Mouse (Mus musculus) intestine, embryonic 16.5 days (tissue): ENCODE results near the gene Tef. TPM values are rescaled to one million over a fixed set of nuclear protein-coding genes. Genes with fewer than 3 reads are reported as not detected.

Experiments used
- ATAC-seq: fragments of 200-750 bp; cut with Nextera tagmentation; 2 replicates; pipeline ENCODE4 v1.8.0; 2017; ENCODE audit warnings: moderate TSS enrichment, moderate library complexity
- H3K27ac ChIP-seq: fragments of 300-500 bp; sonication (generic); 2 replicates; pipeline ENCODE4 v1.5.1; 2014; ENCODE audit warnings: mild to moderate bottlenecking, low read length
- H3K27me3 ChIP-seq: fragments of 300-500 bp; sonication (generic); replicated peaks from 2 replicates; pipeline ENCODE4 v1.6.1; 2014; ENCODE audit warnings: low read length, control low read depth, mixed read lengths; ENCODE audit not compliant: control insufficient read depth, insufficient read depth
- H3K36me3 ChIP-seq: fragments of 300-500 bp; sonication (generic); 2 replicates; pipeline ENCODE4 v1.6.1; 2014; ENCODE audit warnings: low read length, control low read depth; ENCODE audit not compliant: control insufficient read depth, insufficient read depth
- H3K4me1 ChIP-seq: fragments of 300-500 bp; sonication (generic); 2 replicates; pipeline ENCODE4 v1.6.1; 2014; ENCODE audit warnings: low read length, control low read depth, mixed read lengths; ENCODE audit not compliant: control insufficient read depth, insufficient read depth
- H3K4me2 ChIP-seq: fragments of 300-500 bp; sonication (generic); 2 replicates; pipeline ENCODE4 v1.6.1; 2014; ENCODE audit warnings: low read depth, low read length, control low read depth
- H3K4me3 ChIP-seq: fragments of 300-500 bp; sonication (generic); 2 replicates; pipeline ENCODE4 v1.5.1; 2014; ENCODE audit warnings: mild to moderate bottlenecking, low read length
- H3K9ac ChIP-seq: fragments of 300-500 bp; sonication (generic); 2 replicates; pipeline ENCODE4 v1.6.1; 2014; ENCODE audit warnings: low read depth, low read length
- H3K9me3 ChIP-seq: fragments of 300-500 bp; sonication (generic); 2 replicates; pipeline ENCODE4 v1.6.1; 2016; ENCODE audit warnings: low read length, control low read depth; ENCODE audit not compliant: control insufficient read depth
- WGBS: fragments of 180-500 bp; shearing (Covaris S2); extraction: QIAGEN DNeasy Blood & Tissue Kit; methylation state at CpG from one replicate; pipeline ENCODE4 v1.1.7; 2014; 5-methylcytosine and 5-hydroxymethylcytosine counted together
- polyA plus RNA-seq: library from polyadenylated mRNA; unstranded; fragments of >200 nt; fragmentation: Nextera tagmentation; extraction: Ambion mirVana; gene quantifications from 2 replicates; pipeline ENCODE4 v1.2.1, GENCODE M21; 2015

Gene Tef
- polyA plus RNA-seq, 1 experiment from 2014 or later, result 12.5 TPM

DNA sequence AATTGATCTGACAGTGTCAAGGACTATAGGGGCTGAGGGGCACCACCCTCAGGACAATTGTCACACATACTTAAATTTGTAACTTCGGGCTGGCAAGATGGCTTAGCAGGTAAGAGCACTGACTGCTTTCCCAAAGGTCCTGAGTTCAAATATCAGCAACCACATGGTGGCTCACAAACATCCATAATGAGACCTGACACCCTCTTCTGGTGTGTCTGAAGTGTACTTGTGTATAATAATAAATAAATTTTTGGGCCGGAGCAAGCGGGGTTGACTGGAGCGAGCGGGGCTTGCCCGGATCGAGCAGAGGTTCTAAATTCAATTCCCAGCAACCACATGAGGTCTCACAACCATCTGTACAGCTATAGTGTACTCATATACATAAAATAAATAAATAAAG is 38.1 kb downstream of the Tef start:
- Histone ChIP-seq H3K4me1 (peaks cover 27% of the 10 kb centered on the region), H3K9ac (no peak overlapping the region), H3K27ac (no peak overlapping the region), H3K4me2 (no peak overlapping the region), H3K9me3 (no peaks in the 10 kb centered on the region), H3K4me3 (no peak overlapping the region), H3K27me3 (no peaks in the 10 kb centered on the region), H3K36me3 (no peaks in the 10 kb centered on the region)
- ATAC-seq, result no peak
- 88% methylated on average over 7 of the region's 7 CpGs for WGBS

DNA sequence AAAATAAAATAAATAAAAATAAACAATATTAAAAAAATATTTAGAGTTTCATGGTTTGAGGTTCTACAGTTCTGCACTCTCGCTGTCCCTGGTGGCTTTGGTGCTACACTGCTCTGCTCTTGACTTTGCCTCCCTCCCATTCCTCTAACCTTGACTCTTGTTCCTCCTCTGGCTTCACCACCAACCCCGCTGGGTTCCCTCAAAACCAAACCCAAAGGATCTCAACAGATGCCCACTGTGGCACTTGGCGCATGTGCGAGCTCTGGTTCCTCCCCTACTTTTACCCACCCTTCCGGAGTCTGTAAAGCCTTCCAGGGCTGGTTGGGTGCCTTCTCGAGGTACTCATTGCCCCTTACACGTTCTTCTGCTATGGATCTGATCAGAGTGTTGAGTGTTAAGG is 40.1 kb downstream of the Tef start:
- Histone ChIP-seq H3K36me3 (no peaks in the 10 kb centered on the region), H3K27ac (no peak overlapping the region), H3K9ac (no peak overlapping the region), H3K4me3 (no peak overlapping the region), H3K4me1 (peaks cover 9% of the 10 kb centered on the region), H3K27me3 (no peaks in the 10 kb centered on the region), H3K9me3 (no peaks in the 10 kb centered on the region), H3K4me2 (no peak overlapping the region)
- WGBS, result 84% methylated on average over 7 of the region's 7 CpGs
- no peak for ATAC-seq

DNA sequence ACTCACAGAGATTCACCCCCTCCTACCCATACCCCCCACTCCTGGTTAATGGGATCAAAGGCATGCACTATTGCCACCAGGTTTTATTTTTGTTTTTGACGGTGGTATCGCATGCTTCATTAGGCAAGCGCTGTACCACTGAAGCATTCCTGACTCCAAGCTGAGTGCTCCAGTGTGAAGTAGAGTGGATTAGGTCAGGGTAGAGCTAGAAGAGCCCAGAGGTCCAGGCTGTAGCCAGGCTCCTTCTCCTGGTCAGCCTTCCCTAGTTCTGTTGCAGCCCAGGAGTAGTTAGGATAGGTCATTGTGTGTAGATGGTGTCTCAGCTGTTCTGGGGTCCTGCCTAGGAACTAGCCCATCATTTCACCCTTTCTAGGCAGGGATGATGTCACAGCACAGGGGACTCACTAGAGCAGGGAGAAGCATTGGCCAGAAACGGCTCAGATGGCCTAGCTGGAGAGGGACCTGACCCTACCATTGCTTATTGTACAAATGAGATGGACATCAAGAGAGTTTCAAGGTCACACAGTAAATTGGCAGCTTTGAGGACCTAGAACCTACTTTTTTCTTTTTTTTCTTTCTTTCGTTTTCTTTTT is 42.9 kb downstream of the Tef start:
- Histone ChIP-seq H3K4me1 (0 out of 2 replicates have a peak, but pooled peaks cover under 1% of the 10 kb centered on the region), H3K27ac (peak overlapping the region; percentile 49), H3K9ac (no peak overlapping the region), H3K27me3 (no peaks in the 10 kb centered on the region), H3K36me3 (peaks cover 4% of the 10 kb centered on the region; the same call in 1 of the 2 replicates), H3K9me3 (no peaks in the 10 kb centered on the region), H3K4me3 (no peak overlapping the region), H3K4me2 (no peak overlapping the region)
- ATAC-seq, result no peak
- 79% methylated on average over 5 of the region's 5 CpGs for WGBS

DNA sequence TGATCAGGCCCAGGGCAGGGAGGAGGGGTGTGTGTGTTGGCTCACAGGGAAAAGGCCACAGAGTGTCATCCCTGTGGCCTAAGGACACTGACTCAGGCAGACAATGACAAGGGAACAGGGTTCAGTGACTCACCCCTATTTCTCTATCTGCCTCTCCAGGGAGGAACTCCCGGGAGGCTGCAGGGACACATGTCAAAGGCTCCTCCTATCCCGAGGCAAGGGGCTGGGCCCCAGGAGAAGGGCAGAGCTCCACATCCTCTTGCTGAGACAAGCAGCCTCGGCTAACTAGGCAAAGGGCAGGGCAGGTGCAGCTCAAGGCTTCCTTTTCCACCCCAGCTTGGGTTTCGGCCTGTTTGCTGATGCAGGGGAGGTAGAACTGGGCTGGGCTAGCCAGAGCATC is 43.5 kb downstream of the Tef start:
- Histone ChIP-seq H3K27ac (peak overlapping the region; percentile 49), H3K4me3 (no peak overlapping the region), H3K27me3 (no peaks in the 10 kb centered on the region), H3K4me2 (no peak overlapping the region), H3K9me3 (no peaks in the 10 kb centered on the region), H3K9ac (no peak overlapping the region), H3K36me3 (peaks cover 5% of the 10 kb centered on the region; the same call in 1 of the 2 replicates), H3K4me1 (no peaks in the 10 kb centered on the region; the same call in 1 of the 2 replicates)
- peak; percentile 93 for ATAC-seq
- WGBS, result 28% methylated on average over 4 of the region's 4 CpGs

DNA sequence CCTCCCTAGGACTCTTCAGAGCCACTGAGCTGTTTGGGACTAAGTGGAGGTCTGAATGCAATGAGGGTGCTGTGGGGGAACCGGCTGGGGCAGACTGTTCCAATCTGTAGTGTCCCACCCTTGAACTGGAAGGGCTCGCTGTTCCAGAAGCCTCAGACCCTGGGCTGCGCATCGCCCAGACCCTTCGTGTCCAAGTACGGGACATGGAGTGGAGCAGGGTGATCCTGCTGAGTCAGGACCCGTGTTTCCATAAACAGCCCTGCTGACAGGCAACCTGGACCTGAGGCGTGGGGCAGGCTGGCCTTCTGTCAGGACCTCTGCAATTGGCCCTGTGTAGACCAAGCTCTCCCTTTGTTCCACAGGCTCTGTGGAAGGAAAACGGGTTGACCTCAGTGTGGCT is 44.5 kb downstream of the Tef start:
- no peaks in the 10 kb centered on the region for H3K27me3 ChIP-seq
- no peak overlapping the region for H3K27ac ChIP-seq
- H3K4me3 ChIP-seq, result no peak overlapping the region
- ATAC-seq, result no peak
- H3K9ac ChIP-seq, result no peak overlapping the region
- 86% methylated on average over 9 of the region's 9 CpGs for WGBS
- peaks cover 13% of the 10 kb centered on the region for H3K36me3 ChIP-seq
- no peaks in the 10 kb centered on the region; the same call in 1 of the 2 replicates for H3K4me1 ChIP-seq
- no peak overlapping the region for H3K4me2 ChIP-seq
- no peaks in the 10 kb centered on the region for H3K9me3 ChIP-seq

DNA sequence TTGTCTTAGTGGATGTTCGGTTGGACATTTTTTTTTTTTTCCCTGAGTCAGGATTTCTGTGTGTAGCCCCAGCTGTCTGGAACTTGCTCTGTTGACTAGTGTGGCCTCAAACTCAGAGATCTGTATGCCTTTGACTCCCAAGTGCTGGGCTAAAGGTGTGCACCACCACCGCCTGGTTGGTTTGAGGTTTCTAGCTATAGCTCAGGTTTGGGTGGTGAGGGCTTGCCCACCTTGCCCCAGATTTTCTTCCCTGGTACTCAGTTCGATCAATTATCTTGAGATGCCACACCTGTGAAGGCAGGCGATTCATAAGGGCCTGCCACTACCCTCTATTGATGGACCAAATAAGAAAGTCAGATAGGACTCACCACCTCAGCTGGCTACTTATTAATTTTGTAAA is 44.9 kb downstream of the Tef start:
- Histone ChIP-seq H3K4me1 (no peaks in the 10 kb centered on the region; the same call in 1 of the 2 replicates), H3K4me2 (no peak overlapping the region), H3K9ac (no peak overlapping the region), H3K9me3 (no peaks in the 10 kb centered on the region), H3K27ac (no peak overlapping the region), H3K36me3 (peaks cover 13% of the 10 kb centered on the region), H3K4me3 (no peak overlapping the region), H3K27me3 (no peaks in the 10 kb centered on the region)
- WGBS, result 91% methylated on average over 4 of the region's 4 CpGs
- ATAC-seq, result no peak

DNA sequence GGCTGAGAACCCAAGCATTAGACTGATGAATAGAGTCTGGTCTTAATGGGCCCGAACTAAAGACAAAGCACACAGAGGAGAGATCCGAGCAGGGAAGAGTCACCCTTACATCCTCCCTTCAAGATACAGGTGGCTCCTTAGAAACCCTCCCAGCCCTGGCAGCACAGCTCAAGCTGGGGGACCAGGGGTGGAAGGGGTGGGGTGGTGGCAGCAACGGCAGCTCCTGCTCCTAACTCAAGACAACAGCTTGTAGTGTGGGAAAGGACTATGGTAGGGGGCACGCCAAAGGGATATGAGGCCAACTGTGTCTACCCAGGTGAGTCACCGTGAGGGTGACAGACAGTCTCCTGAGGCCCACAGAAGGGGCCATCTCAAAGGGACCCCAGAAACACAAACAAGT is 45.6 kb downstream of the Tef start:
- no peak overlapping the region for H3K4me2 ChIP-seq
- H3K4me1 ChIP-seq, result peaks cover under 1% of the 10 kb centered on the region; the same call in 1 of the 2 replicates
- ATAC-seq, result no peak
- H3K4me3 ChIP-seq, result no peak overlapping the region
- 84% methylated on average over 5 of the region's 5 CpGs for WGBS
- H3K36me3 ChIP-seq, result peaks cover 18% of the 10 kb centered on the region
- no peaks in the 10 kb centered on the region for H3K27me3 ChIP-seq
- no peaks in the 10 kb centered on the region for H3K9me3 ChIP-seq
- H3K27ac ChIP-seq, result no peak overlapping the region
- H3K9ac ChIP-seq, result no peak overlapping the region

DNA sequence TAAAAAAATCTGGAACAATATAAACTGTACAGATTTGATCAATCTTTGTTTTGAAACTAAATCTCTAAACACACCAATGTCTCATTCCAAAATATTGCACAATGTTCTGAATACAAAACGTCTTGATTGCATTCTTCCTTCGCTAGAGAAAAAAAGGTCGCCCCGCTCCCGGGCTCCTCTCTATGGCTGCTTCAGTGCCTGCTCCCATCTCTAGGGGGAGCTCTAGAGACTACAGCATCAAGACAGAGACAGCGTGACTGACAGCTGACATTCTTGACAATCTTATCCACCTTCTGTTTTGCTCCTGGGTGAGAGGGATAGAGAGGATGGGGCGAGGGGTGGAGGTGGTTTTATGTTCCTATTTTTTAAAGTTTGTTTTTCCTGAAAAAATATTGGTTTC is 46.1 kb downstream of the Tef start:
- H3K27me3 ChIP-seq, result no peaks in the 10 kb centered on the region
- 37% methylated on average over 7 of the region's 7 CpGs for WGBS
- no peak overlapping the region for H3K9ac ChIP-seq
- H3K36me3 ChIP-seq, result peaks cover 21% of the 10 kb centered on the region
- no peak overlapping the region for H3K4me3 ChIP-seq
- no peak for ATAC-seq
- H3K9me3 ChIP-seq, result no peaks in the 10 kb centered on the region
- peaks cover 3% of the 10 kb centered on the region; the same call in 1 of the 2 replicates for H3K4me1 ChIP-seq
- no peak overlapping the region for H3K27ac ChIP-seq
- no peak overlapping the region for H3K4me2 ChIP-seq

DNA sequence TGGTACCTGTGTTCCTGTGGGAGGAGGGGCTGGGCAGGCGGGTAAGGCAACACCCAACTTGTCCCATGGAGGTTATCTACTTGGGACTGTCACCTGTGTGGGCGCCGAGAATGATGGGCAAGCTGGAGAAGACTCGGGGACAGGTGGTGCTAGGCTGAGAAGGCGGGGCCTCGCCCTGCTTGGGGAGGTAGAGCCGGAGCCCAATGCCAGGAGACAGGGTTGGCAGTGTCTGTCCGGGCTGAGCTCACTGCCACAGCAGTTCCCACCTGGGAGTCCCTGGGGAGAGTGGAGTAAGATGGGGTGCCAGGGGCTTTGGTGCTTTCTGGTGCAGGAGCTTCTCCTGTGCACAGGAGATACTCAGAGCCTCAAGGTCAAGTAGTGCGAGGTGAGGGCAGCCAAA is 46.9 kb downstream of the Tef start:
- H3K36me3 ChIP-seq, result peaks cover 21% of the 10 kb centered on the region
- H3K27me3 ChIP-seq, result no peaks in the 10 kb centered on the region
- H3K4me1 ChIP-seq, result peaks cover 8% of the 10 kb centered on the region; the same call in 1 of the 2 replicates
- no peak overlapping the region for H3K4me2 ChIP-seq
- WGBS, result 86% methylated on average over 9 of the region's 9 CpGs
- no peaks in the 10 kb centered on the region for H3K9me3 ChIP-seq
- H3K9ac ChIP-seq, result no peak overlapping the region
- H3K27ac ChIP-seq, result no peak overlapping the region
- ATAC-seq, result no peak
- H3K4me3 ChIP-seq, result no peak overlapping the region

DNA sequence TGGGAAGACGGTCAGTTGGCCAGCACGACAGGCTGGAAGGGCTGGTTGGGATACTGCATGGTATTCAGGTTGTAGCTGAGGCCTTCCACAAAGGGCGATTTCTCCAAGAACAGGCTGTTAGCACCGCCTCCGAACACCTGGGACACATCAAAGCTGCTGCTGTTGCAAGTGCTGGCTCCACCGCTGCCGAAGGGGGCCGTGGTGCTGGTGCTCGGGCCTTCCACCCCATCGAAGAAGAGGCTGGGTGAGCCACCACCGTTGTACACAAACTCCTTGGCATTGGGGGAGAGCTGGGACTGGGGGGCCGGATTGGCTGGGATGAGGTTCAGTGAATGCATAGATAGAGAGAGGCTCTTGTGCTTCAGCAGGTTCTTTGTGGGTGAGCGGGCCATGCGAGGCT is 48.5 kb downstream of the Tef start:
- no peaks in the 10 kb centered on the region for H3K27me3 ChIP-seq
- no peak overlapping the region for H3K4me3 ChIP-seq
- H3K36me3 ChIP-seq, result peaks cover 21% of the 10 kb centered on the region
- no peaks in the 10 kb centered on the region for H3K9me3 ChIP-seq
- H3K4me2 ChIP-seq, result no peak overlapping the region
- no peak overlapping the region for H3K27ac ChIP-seq
- 83% methylated on average over 14 of the region's 14 CpGs for WGBS
- no peak for ATAC-seq
- H3K4me1 ChIP-seq, result peaks cover 14% of the 10 kb centered on the region
- no peak overlapping the region for H3K9ac ChIP-seq
